Mouse (Mus musculus) left cerebral cortex, postnatal 25 days (tissue): ENCODE results near the gene Rad51b. TPM values are rescaled to one million over a fixed set of nuclear protein-coding genes. Genes with fewer than 3 reads are reported as not detected.

ENCODE experiments used
- DNase-seq, 2 experiments: peaks; one replicate each; pipeline ENCODE4 v3.0.0; 2022; ENCODE audit warnings: low spot score in 2 of 2, mixed read lengths in 1 of 2
- intact Hi-C: fragments of 180-260 bp; cut with DNase I; formaldehyde crosslinking; loops from one replicate; pipeline ENCODE4 v1.15.1; 2025
- total RNA-seq, 2 experiments: library from RNA; stranded (reverse); gene quantifications; 2 replicates each; pipeline ENCODE4 v1.2.3; 2021

Gene Rad51b
- total RNA-seq, 2 experiments from 2014 or later, result 0.32 TPM; not detected in 1

DNA sequence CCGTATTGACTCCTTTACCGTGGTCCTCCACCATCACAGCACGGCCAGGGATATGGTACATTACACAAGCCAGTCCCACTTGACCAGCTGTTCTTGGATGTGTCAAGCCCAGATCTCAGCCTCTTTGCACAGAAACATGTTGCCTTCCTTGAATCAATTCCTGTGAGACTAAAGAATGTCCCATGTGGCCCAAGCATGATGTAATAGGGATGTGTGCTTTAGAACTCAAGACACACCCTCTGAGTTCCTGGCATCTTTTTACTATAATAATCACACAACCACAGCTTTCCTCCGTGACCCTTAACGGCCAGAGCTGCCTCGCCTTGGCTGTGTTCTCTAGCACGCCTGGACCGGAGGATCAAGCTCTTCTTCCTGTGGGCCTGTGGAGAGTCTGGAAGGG is 496.3 kb downstream of the Rad51b start:
- no peak for DNase-seq
- intact Hi-C loops, result no loop called here

DNA sequence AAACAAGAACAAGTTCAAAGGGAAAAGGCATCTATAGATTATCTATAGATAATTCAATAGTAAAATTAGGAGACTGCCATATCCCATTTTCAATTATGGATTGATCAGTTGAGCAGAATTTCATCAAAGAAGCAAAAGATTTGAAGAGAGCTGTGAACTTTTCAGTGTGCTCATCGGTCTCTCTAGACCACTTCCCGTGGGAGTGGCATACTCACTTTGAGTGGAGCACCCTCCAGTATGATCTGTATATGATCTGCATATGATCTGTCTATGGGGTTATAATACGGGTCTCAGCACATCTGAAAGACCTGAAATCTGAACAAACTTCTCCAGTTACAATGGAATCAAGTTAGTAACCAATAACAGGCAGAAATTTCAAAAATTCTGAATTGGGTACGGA is 497.7 kb downstream of the Rad51b start:
- intact Hi-C loops, result no loop called here
- DNase-seq, result no peak

DNA sequence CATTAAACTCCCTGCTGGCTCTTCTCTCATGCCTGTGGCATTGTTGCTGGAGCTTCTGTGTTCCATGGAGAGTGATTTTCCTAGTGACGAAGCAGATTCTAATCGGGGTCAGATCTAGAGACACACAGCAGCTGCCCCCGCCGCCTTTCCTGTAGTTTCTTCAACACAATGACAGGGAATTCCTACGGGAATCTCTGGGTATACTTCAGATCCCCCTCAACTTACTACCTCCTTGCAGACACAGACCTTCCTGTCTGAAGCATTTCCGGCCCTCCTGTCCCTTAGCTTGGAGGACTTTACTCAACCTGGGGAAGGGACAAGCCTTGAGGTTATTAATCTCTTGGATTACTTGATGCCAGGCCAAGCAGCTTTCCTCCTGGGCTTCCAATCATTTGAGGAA is 499.2 kb downstream of the Rad51b start:
- DNase-seq, result no peak
- intact Hi-C loops, result no loop called here

DNA sequence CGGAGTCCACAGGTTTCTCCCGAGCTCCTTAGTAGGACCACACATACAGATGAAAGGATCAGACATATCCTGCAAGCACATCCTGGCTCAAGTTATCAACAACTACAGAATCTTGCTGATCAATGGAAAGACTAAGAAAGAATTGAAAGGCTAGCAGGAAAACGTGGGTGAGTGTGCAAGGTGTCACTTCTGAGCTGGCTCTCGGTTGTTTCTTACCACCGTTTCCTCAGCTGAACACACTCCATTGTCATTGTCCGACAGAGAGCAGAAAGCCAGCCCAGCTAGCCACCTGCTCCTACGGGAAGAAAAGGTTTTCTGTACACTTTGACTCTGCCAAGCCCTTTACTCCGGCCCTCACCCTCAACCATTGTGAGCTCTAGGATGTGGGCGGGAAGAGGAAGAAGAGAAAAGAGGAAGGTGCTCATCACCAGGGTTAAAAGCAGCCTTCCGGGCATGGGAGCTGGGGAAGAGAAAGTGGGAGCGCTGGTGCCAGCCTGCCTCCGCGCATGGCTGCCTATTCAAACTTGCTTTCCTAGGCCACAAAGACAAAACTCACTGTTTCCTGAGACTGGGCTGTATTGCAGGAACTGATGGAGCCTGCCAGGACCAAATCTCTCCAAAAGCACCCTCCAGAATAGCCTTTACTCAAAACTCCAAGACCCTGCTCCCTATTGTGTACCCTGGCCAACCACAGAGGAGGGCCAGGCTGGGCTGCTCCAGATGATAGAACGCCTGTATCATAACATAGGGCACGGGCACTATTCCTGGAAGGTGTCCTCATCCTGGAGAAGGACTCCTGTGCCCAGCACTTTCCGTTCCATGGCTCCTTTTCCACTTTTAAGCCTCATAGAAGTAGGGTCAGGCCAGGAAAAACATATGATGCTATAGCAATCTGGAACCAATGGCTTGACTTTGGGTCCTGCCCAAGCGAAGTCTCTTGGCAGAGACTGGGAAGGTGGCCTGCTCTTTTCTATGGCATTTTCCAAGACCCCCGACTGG is 500.0 kb downstream of the Rad51b start:
- DNase-seq, result no peak
- intact Hi-C loops, result no loop called here

DNA sequence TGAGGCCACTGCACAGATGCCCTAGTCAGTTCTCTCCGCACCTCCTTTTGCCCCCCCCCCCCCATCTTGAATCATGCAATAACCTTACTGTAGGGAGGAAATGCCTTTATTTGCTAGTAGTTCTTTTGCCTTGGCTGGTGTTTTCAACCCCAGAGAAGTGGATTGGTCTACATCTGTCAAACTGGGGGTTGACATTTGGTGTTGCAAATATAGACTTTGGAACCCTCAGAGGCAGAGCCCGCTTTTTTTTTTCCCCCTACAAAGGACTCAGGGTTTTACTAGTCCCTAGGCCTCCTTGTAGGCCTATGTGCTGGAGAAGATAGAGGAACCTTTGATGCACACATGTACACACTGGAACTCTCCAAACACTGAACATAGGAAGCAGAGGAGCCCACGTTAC is 501.4 kb downstream of the Rad51b start:
- no peak for DNase-seq
- intact Hi-C loops, result no loop called here

DNA sequence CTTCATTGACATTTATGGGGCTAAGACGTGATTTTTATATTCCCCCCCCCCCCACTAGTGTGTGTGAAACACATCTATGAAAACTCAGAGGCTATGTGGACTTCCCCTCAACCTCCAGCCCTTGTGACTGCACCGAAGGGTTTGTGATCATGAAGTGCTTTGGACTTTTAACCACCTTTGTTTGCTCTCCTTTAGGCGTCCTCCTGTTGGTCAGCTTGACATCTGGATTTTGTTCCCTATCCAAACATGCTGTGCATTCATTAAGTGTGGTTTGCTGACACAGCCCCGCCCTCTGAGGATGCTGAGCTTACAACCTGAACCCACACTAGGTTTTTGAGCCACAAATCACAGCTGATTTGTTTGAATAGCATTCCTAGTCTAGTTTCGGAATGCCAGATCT is 502.3 kb downstream of the Rad51b start:
- intact Hi-C loops, result no loop called here
- DNase-seq, result no peak

DNA sequence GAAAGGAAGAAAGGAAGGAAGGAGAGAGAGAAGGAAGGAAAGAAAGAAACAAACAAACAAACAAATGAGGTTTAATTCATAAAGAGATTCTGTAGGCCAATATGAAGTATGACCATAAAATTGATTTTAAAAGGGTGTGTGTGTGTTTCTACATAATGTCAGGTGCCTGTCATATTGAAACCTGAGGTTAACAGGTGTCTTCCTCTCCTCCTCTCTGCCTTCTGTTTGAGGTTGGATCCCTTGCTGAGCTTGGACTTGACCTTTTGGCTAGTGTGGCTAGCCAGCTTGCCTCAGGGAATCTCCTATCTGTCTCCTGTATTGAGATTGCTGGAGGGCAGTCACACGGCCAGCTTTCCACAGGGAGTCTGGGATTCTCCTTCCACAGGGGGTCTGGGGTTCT is 506.6 kb downstream of the Rad51b start:
- intact Hi-C loops, result no loop called here
- no peak for DNase-seq

DNA sequence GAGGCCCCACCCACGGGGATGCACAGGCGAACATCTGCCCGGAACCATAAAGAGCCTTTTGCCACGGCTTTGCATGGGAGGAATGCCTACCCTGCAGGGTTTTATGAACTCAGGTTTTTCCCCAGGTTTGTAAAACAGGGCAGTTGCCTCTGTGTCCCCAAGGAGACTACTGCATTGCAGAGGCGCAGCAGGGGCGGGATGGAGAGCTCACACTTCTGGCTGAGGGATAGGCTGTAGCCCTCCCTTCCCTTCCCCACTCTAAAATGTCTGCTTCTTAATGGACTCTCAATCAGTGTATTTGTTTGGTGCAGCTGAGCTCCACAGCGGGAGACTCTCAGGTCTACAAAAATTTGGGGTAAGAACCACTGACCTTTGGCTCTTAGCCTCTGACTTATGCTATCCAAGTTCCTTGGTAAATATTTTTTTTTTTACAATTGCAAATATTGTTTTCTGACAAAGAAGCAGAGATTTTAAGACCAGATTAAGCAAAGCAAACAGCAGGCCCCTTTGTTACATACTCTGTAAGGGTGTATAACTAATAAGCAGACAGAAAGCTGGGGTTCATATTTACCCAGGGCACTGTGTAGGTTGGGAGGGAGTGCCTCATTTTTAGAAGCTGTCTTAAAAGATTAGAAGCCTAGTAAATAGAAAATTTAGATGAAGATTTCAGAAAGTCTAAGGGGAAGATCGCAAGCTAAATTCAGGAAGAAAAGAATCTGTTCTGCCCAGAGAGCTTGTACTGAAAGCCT is 507.9 kb downstream of the Rad51b start:
- intact Hi-C loops, result no loop called here

DNA sequence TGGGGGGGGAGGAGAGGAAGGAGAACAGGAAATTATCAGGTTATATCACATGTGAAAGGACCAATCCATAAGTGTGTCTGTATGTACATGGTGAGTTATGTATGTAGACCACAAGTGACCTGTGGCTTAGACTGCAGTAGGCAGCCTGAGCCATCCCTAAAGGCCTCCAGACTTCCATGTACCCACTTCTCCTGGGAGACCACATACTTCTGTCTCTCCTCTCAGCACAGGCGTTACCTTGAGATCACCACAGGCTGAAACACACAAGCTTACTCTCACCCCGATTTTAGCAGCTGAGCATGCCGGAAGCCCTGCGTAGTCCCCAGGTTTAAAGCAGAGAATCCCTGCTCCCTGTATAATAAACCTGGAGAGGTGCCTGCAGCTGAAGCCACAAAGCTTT is 509.9 kb downstream of the Rad51b start:
- intact Hi-C loops, result no loop called here
- no peak for DNase-seq

More for the DNA sequence above, 507.9 kb downstream of the Rad51b start:
- no peak for DNase-seq

DNA sequence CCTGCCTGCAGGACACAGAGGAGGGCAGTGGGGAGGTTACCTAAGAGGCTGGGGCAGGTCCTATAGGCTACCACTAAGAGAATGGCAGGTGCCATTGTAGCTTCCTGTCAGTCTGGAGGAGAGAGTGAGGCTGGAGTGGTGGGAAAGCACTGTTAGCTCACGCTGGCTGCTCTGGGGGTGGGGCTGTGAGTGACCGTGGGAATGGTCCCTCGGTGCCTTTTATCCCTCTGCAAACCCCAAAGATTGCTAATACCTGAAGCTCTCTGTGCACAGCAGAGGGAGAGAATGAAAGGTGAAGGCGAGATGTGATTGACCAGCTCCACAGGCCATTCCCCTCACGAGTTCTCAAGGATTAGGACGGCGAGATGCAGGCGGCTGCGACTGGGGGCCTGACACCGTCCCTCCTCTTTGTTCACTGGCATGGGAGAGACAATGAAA is 510.3 kb downstream of the Rad51b start:
- no peak for DNase-seq
- intact Hi-C loops, result no loop called here

DNA sequence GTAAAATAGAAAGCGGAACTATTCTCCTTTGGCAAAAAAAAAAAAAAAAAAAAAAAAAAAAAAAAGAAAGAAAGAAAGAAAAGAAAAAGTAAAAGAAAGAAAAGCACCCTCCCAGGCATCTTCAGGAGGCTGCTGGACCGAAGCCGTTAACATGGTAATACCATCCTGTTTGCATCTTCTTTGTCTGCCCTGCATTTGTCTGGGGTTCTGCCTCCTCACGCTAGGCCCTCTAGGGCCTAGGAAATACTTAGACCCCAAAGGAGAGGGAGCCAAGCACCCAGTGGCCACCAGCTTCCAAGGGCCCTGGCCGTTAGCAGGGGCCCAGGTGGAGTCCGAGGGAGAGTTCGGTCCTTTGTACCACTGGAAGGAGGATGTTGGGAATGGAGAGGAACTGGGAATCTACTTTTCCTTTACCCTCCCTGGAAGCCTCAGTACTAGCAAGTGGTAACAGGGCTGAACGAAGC is 510.9 kb downstream of the Rad51b start:
- no peak for DNase-seq
- intact Hi-C loops, result no loop called here

DNA sequence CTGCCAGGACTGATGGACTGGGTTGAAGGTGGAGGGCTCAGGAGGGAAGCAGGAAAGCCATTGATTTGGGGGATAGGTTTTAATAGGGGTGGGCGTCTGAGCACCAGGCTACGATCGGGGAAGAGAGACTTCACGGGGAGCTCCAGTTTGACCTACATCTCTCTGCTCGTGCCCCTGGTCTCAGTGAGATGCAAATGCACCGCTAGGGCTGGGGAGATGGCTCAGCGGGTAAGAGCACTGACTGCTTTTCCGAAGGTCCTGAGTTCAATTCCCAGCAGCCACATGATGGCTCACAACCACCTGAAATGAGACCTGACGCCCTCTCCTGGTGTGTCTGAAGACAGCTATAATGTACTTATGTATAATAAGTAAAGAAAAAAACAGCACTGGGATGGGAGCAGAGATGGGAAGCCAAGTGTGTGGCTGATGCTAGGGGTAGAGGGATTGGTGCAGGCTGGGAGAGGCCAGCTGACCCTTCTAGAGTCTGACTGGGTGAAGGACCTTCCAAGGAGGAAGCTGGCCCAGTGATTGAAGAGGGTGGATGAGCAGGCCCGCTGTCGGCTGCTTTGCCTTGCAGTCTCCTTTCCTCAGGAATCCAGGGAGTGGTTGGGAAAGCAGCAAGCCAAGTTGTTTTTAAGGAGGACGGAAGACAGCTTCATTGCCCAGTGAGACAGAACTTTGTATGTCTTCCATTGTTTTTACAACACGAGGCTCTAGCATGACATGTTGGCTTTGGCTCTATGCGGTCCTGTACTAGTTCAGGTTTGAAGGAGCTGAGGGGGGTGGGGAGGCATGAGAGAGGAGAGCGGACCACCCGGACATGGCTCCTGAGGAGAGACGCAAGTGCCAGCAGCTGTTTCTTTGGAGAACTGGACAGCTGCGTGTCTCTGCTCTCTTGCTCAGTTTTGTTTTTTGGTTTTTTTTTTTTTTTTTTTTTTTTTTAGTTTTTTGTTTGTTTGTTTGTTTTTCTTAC is 511.6 kb downstream of the Rad51b start:
- intact Hi-C loops, result no loop called here

DNA sequence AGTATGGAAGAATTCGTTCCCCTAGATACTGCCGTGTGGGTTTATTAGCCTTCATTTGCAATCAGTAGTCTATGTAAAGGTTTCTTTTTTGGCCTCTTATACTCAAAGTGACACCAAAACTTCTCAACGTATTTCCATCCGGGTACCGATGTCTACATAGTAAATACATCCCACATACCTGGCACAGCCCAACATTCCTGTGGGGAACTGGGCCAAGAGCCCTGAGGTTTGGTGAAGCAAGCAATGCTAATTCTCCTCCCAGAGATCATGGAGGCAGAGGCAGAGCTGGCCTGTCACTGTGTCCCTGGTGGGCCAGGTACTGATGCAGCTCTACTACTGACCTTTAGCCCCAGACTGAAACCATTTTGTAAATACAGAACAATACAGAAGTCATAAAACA is 512.4 kb downstream of the Rad51b start:
- intact Hi-C loops, result no loop called here
- no peak for DNase-seq

More for the DNA sequence above, 511.6 kb downstream of the Rad51b start:
- no peak for DNase-seq

DNA sequence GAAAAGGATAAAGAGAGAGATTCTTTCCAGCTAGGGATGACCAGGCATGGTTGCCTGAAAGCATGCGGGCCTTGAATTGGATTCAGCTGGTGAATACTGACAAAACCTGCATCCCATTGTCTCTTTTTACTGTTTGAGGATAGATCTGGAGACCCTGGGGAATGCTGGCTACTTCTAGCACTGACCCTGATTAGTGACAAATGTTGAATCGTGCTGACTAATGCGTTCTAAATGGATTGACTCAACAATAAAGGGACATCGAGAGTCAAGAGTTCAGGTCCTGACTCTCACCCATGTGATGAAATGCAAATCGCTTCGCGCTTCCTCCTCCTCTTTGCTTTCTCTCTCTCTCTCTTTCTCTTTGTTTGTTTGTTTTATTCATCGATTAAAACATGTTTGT is 515.3 kb downstream of the Rad51b start:
- intact Hi-C loops, result no loop called here
- no peak for DNase-seq

DNA sequence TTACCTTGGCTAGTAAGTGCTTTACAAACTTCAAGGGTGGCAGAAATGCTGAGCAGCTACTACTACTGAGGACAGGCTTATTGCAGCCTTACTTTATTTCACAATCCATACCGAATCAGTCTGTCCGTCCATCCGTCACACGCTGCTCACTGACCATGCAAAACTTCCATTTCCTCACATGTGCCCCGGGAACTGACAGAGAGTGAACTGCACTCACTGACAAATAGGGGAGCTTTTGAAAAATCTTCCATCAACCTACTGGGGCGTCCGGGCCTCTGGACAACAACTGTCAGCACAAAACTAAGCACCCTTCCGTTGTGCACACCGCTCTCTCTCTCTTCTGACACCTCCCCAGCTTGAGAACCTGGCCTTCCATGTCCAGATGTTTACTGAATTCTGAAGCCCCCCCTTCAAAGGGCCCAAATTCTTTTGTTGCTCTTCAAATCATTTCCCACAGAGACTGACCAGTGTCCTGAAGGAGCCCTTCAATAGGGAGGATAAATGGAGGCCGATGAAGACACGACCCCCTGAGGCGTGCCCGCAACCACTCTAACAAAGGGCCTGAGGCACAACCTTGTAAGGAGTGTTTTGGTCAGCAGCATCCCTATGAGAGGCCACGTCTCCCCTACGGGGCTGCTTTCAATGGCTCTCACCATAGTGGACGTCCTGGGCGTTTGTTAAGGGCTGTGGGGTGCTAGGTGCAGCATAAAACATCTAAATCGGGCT is 515.9 kb downstream of the Rad51b start:
- intact Hi-C loops, result no loop called here
- DNase-seq, result no peak

DNA sequence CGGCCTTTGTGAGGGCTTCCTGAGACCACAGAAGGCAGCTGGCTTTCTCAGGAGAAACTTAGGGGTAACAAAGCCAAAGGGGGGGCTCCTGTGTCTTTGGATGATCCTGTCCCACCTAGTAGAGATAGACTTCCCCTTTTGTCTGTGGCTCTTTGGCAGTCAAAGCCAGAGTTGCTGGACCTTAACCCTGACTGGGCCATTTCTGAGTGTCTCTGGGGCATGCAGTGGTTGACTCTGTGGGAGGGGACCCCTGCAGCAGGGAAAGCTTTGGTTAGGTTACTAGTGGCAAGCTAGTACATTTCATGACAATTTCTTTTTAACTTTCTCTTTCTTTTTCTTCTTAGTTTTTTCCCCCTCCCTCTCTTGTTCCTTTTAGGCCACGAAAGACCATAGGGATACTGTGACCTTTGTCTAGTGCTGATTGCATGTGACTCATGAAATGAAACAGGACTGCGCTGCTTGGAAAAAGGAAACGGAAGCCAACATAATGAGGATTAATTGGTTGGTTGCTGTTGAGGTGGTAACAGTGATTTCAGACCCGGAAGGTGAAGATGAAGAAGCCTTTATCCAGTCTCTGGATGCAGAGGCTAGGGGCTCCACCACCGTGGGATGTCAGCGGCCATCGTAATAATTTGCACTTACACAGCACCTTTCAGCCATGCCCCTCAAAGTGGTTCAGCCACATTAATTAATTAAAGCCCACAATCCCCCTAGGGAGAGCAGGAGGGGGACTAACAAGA is 516.7 kb downstream of the Rad51b start:
- no peak for DNase-seq
- intact Hi-C loops, result no loop called here

DNA sequence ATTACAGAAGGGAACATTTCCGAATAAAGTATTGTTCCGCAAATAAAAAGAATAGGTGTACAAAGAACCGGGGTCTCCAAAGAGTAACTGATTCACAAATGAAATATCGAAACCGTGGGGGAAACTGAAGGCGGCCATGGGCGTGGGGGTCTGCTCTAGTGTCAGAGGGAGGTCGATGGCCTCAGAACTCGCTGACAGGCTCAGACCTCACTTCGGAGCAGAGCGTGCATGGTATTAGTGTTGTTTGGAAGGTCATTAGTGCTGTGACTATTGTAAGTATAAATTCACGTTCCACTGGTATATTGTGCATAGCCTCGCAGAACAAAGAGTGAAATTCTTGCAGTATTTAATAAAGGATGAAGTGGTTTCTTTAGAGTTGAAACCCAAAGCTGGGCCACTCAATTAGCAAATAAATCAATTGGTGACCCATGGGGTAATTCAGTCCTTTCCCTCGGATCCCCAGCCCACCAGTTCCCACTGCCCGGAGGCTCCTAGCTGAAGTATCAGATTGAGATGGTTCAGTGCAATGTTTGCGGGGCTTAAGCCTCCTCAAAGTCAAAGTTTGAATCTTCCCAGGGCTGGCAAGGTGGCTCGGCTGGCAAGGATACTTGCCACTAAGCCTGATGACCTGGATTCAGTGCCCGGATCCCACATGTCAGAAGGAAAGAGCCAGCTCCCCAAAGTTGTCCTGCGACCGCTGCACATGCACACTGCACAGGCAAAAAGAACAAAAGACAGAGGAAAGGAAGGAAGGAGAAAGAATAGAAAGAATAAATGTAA is 517.4 kb downstream of the Rad51b start:
- intact Hi-C loops, result no loop called here
- no peak for DNase-seq
